Mouse (Mus musculus): ENCODE results near the gene Creb1. TPM values are rescaled to one million over a fixed set of nuclear protein-coding genes. Genes with fewer than 3 reads are reported as not detected.

The Creb1 gene
- polyA plus RNA-seq, 1 experiment from 2014 or later = 25.4 TPM

DNA sequence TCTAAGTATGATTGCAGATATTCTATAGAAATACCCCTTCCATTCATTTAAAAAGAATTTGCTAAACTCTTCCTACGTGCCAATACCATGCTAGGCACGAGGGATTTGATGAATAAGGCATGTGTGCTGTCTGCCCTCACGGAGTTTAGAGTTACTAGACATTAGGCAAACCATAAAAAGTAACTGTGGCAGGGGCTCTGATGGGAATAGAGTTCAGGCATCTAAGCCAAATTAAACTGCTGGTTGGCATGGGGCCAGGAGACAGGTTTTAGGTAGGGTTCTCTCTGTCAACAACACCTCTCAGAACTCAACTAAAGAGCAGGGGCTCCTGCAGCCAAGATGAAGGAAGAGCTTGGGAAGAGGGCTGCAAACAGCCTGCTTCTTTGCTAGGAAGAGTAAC, 10.7 kb upstream of the Creb1 start:
- H3K27me3 ChIP-seq (replicated peaks) = no peaks in the 10 kb centered on the region
- no peak for ATAC-seq (ENCODE audit: low FRiP score)
- no peak overlapping the region for H3K4me2 ChIP-seq
- no peaks in the 10 kb centered on the region for H3K9me3 ChIP-seq (replicated peaks)
- H3K9ac ChIP-seq (replicated peaks) = no peak overlapping the region
- H3K4me3 ChIP-seq (replicated peaks) = no peak overlapping the region
- no peaks in the 10 kb centered on the region for H3K4me1 ChIP-seq
- WGBS = 64% methylated on average over 3 of the region's 3 CpGs
- H3K27ac ChIP-seq (replicated peaks) = no peak overlapping the region
- H3K36me3 ChIP-seq = no peaks in the 10 kb centered on the region

DNA sequence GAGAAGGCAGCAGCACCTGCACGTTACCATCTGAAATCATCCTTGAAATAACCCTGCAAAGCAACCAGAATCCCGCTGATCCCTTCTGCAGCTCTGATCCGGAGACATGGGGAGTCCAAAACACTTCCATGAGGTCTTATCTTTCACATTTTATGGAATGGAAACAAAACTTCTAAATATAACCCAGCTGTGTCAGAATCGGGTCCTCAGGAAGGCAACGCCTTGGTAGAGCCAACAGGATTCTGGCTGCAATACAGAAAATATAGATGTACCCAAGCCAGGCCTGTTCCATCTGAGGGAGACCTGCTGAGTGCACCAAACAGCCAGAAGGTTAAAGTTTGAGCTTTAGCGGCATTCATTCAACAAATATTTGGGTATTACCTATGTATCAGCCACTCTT, 9.8 kb upstream of the Creb1 start:
- ATAC-seq (ENCODE audit: low FRiP score) = no peak
- WGBS = 92% methylated on average over 6 of the region's 6 CpGs

DNA sequence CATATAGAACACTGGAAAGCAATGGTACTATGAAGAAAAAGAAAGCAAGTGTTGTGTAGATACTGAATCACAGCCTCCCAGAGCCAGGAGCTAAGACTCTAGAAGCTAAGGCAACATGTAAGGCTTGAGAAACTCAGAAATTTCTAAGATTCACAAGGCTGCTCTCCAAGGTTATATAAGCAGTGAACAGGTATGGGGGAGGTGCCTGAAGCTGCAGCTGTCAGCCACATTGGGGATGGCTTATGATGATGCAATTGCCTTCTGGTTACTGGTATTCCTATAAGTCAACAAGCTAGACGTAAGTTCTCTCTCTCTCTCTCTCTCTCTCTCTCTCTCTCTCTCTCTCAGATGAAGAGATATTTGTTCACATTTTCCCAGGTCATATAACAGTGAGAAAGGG, 9.3 kb upstream of the Creb1 start:
- 88% methylated on average over 1 of the region's 1 CpGs for WGBS
- no peak overlapping the region for H3K9ac ChIP-seq (replicated peaks)

More for the DNA sequence above, 9.8 kb upstream of the Creb1 start:
- Histone ChIP-seq H3K4me3 (replicated peaks) (no peak overlapping the region), H3K27me3 (replicated peaks) (no peaks in the 10 kb centered on the region), H3K4me1 (no peaks in the 10 kb centered on the region), H3K9ac (replicated peaks) (no peak overlapping the region), H3K36me3 (no peaks in the 10 kb centered on the region), H3K27ac (replicated peaks) (no peak overlapping the region), H3K4me2 (no peak overlapping the region), H3K9me3 (replicated peaks) (no peaks in the 10 kb centered on the region)

DNA sequence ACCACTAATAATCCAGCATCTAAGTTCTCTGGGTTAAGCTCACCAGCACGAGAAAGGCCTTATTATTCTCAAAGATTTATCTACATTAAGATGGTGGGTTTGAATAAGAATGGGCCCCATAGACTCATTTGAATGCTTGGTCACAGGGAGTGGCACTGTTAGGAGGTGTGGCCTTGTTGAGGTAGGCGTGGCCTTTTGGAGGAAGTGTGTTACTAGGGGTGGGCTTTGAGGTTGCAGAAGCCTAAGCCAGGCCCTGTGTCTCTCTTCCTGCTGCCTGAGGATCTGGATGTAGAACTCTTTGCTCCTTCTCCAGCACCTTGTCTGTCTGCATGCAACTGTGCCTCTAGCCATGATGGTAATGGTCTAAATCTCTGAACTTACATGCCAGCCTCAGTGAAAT, 7.8 kb upstream of the Creb1 start:
- ATAC-seq (ENCODE audit: low FRiP score) = no peak
- H3K4me3 ChIP-seq (replicated peaks) = no peak overlapping the region
- 72% methylated on average over 2 of the region's 2 CpGs for WGBS
- H3K4me1 ChIP-seq = no peaks in the 10 kb centered on the region
- no peaks in the 10 kb centered on the region for H3K36me3 ChIP-seq
- no peaks in the 10 kb centered on the region for H3K9me3 ChIP-seq (replicated peaks)
- H3K9ac ChIP-seq (replicated peaks) = no peak overlapping the region
- H3K4me2 ChIP-seq = no peak overlapping the region
- no peak overlapping the region for H3K27ac ChIP-seq (replicated peaks)
- H3K27me3 ChIP-seq (replicated peaks) = no peaks in the 10 kb centered on the region

More for the DNA sequence above, 9.3 kb upstream of the Creb1 start:
- no peaks in the 10 kb centered on the region for H3K9me3 ChIP-seq (replicated peaks)
- no peak overlapping the region for H3K4me2 ChIP-seq
- no peak for ATAC-seq (ENCODE audit: low FRiP score)
- no peak overlapping the region for H3K4me3 ChIP-seq (replicated peaks)
- H3K36me3 ChIP-seq = no peaks in the 10 kb centered on the region
- H3K4me1 ChIP-seq = no peaks in the 10 kb centered on the region
- no peaks in the 10 kb centered on the region for H3K27me3 ChIP-seq (replicated peaks)
- H3K27ac ChIP-seq (replicated peaks) = no peak overlapping the region

DNA sequence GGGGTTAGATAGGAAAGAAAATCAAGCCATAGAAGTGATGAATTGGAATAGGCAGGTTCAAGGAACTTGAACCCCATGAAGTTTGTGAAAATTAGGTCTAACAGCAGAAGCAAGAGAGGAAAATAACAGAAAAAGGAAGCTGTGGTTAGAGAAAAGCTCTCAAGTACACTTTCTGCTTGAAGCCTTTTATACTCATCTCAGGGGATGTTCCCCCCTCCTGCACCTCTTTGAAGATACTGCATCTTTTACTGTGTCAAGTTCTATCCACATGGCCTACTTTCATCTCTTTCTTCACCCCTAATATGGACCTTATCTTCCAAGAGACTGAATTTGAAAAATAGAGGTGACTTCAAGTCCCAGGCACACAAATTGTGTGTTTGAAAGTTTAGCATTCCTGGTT, 4.8 kb upstream of the Creb1 start:
- H3K27ac ChIP-seq (replicated peaks) = no peak overlapping the region
- no peaks in the 10 kb centered on the region for H3K9me3 ChIP-seq (replicated peaks)
- H3K27me3 ChIP-seq (replicated peaks) = no peaks in the 10 kb centered on the region
- no peak overlapping the region for H3K9ac ChIP-seq (replicated peaks)
- no peak overlapping the region for H3K4me2 ChIP-seq
- peaks cover 13% of the 10 kb centered on the region for H3K4me1 ChIP-seq
- no peak for ATAC-seq (ENCODE audit: low FRiP score)
- no peaks in the 10 kb centered on the region for H3K36me3 ChIP-seq
- H3K4me3 ChIP-seq (replicated peaks) = no peak overlapping the region

DNA sequence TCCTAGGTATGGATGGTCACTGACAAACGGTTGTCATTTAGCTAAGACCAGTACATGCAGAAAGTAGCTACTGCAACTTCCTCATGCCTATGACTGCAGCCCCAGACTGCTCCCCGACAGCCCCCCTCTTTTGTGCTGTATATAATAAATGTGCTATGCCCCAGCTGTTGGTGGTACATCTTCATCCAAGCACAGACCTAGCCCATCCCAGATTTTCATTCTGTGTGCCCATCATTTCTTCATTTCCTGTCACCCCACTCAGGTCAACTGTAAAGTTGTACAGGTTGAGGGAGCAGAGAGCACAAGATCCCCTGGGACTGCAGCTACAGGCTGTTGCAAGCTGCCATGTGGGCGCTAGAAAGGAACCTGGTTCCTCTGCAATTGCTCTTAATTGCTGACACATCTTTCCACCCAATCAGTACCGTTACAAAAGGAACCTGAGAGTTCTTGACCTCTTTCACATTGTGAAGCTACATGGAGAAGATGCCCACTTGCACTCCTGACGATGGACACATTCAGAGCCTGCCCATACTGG, 2.6 kb upstream of the Creb1 start:
- Histone ChIP-seq H3K9me3 (replicated peaks) (no peaks in the 10 kb centered on the region), H3K4me3 (replicated peaks) (no peak overlapping the region), H3K4me1 (peaks cover 20% of the 10 kb centered on the region), H3K9ac (replicated peaks) (no peak overlapping the region), H3K27ac (replicated peaks) (no peak overlapping the region), H3K4me2 (no peak overlapping the region), H3K36me3 (no peaks in the 10 kb centered on the region), H3K27me3 (replicated peaks) (no peaks in the 10 kb centered on the region)
- WGBS = 89% methylated on average over 5 of the region's 5 CpGs
- ATAC-seq (ENCODE audit: low FRiP score) = no peak

DNA sequence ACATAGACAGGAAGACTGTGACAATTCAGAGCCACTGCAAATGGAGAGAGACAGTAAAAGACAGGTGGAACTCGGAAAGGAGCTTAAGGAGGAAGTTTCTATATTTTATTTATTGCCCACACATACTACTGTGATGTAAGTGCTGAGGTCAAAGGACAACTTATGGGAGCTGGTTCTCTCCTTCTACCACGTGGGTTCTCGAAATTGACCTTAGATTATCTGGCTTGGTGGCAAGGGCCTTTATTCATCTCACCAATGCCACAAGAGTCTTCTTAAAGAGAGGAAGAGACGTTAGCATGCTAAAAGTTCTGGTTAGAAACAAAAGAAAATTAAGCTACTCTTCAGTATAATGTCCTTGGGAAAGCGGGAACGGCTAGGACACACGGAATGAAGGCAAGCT, 897 bp upstream of the Creb1 start:
- peak overlapping the region; percentile 75 for H3K9ac ChIP-seq (replicated peaks)
- WGBS = 19% methylated on average over 7 of the region's 7 CpGs
- H3K36me3 ChIP-seq = no peaks in the 10 kb centered on the region
- peak overlapping the region; percentile 89 for H3K4me3 ChIP-seq (replicated peaks)
- ATAC-seq (ENCODE audit: low FRiP score) = no peak
- H3K4me2 ChIP-seq = peak overlapping the region; percentile 93
- H3K27ac ChIP-seq (replicated peaks) = peak overlapping the region; percentile 100
- no peaks in the 10 kb centered on the region for H3K9me3 ChIP-seq (replicated peaks)
- peaks cover 31% of the 10 kb centered on the region for H3K4me1 ChIP-seq
- H3K27me3 ChIP-seq (replicated peaks) = no peaks in the 10 kb centered on the region

DNA sequence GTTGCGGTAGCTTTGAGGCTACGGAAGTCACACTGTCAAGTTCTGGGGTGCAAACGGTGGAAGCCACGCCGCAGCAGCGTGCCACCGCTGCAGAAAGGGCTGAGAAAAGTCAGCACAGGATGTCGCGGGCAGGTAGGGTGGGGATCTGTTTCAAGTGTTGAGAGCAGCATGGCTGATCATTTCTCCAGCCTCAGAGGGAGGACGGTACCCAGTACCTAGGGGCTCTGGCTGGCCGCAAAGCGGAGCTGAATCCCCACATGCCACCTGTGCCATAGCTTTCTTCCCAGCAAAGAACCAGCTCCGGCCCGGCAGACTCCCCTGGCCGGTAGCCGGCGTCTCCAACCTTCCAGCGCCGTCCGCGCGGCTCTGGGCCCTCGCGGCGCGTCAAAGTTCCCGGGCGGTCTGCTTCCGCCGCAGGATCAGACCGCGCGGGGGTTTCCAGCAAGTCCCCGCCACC, 350 bp upstream of the Creb1 start:
- H3K27ac ChIP-seq (replicated peaks) = peak overlapping the region; percentile 100
- ATAC-seq (ENCODE audit: low FRiP score) = peak; percentile 71
- peak overlapping the region; percentile 93 for H3K4me2 ChIP-seq
- peak overlapping the region; percentile 89 for H3K4me3 ChIP-seq (replicated peaks)
- H3K9me3 ChIP-seq (replicated peaks) = no peaks in the 10 kb centered on the region
- under 1% methylated on average over 34 of the region's 34 CpGs for WGBS
- peak overlapping the region; percentile 75 for H3K9ac ChIP-seq (replicated peaks)
- H3K36me3 ChIP-seq = no peaks in the 10 kb centered on the region
- no peaks in the 10 kb centered on the region for H3K27me3 ChIP-seq (replicated peaks)
- peaks cover 31% of the 10 kb centered on the region for H3K4me1 ChIP-seq

DNA sequence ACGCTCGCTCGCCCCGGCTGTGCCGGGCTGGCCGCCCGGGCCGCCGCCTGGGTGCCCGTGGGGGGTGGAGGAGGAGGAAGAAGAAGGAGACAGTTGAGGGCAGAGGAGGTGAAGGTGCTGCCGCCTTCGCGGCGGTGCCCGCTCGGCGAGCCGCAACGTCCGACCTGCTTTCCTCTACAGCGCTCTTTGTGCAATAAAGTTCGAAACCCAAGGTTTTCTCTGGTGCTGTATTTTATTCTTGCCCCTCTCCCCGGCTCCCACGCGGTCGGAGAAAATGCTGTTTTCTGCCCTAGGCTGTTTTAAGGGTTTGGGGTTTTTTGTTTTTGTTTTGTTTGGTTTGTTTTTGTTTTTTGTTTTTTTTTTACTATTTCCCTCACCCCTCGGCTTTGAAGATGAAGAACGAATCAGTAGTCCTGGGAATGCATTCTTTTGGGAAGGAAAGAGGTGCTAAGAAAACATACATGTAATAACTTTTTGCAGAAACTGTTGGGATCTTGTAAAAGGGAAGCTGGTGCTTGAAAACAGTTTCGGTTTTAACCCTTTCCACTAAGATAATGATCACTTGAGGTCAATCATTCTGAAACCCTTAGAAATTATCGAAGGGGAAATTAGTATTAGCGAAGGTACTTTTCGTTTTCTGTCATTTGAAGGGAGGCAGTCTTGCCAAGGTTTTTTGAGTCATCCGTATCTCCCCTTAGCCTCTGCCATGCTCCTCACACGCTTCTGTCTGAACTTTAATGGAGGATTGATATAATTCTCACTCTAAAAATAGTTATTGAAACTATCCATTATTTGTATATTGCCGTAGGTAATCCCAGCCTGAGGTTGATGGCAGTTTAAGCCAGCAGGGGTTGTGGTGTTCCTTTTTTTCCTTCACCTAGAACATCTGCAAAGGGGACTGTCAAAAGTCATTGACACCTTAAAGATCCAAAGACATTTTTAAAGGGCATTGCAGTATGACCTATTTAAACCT, 1.3 kb downstream of the Creb1 start:
- H3K27ac ChIP-seq (replicated peaks) = peak overlapping the region; percentile 100
- peak overlapping the region; percentile 95 for H3K9ac ChIP-seq (replicated peaks)
- H3K36me3 ChIP-seq = no peaks in the 10 kb centered on the region
- no peaks in the 10 kb centered on the region for H3K9me3 ChIP-seq (replicated peaks)
- peak overlapping the region; percentile 68 for H3K4me2 ChIP-seq
- peak overlapping the region; percentile 89 for H3K4me3 ChIP-seq (replicated peaks)
- peaks cover 36% of the 10 kb centered on the region for H3K4me1 ChIP-seq
- no peaks in the 10 kb centered on the region for H3K27me3 ChIP-seq (replicated peaks)
- under 1% methylated on average over 35 of the region's 35 CpGs for WGBS
- ATAC-seq (ENCODE audit: low FRiP score) = no peak

DNA sequence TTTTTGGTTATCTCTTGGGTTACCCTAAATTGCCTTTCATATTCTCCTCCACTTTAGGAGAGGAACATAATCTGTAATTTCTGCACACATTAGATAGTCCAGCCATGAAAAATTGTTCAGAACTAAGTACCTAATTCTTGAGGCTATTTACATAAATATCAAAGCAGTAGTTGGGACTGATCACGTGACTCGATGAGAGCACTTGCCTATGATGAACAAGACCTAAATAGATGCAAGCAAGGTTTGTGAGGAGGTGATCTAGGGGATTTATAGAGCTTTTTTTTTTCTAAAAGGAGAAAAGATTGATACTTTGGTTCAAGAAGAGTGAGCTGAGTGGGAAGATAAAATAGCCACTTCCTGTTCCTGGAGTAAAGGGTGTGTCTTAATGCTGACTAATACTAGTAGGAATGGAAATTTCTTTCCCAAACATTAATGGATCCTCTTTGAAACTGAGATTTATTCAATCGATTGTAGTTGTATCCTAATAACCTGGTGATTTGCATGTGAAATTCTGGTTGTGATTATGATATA, 6.5 kb downstream of the Creb1 start:
- no peak overlapping the region for H3K4me2 ChIP-seq
- no peak for ATAC-seq (ENCODE audit: low FRiP score)
- H3K9ac ChIP-seq (replicated peaks) = no peak overlapping the region
- WGBS = 94% methylated on average over 3 of the region's 3 CpGs
- no peaks in the 10 kb centered on the region for H3K9me3 ChIP-seq (replicated peaks)
- no peaks in the 10 kb centered on the region for H3K27me3 ChIP-seq (replicated peaks)
- no peak overlapping the region for H3K4me3 ChIP-seq (replicated peaks)
- peaks cover 23% of the 10 kb centered on the region for H3K4me1 ChIP-seq
- H3K27ac ChIP-seq (replicated peaks) = no peak overlapping the region
- H3K36me3 ChIP-seq = no peaks in the 10 kb centered on the region

DNA sequence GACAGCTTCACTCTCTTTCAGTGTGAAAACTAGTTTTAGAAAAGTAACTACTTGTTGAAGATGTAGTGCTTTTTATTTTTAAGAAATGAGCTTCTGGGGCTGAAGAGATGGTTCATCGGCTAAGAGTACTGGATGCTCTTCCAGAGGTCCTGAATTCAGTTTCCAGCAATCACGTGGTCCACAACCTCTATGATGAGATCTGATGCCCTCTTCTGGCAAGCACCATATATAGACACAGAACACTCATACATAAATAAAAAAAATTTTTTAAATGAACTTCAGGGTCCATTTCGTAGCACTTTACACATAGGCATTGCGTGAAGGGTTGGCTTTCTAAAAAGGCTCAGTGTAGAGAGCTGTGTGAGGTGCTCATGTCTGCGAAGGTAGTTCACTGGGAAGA, 11.3 kb downstream of the Creb1 start:
- no peak overlapping the region for H3K27ac ChIP-seq (replicated peaks)
- no peak overlapping the region for H3K4me2 ChIP-seq
- ATAC-seq (ENCODE audit: low FRiP score) = no peak
- no peaks in the 10 kb centered on the region for H3K4me1 ChIP-seq
- no peak overlapping the region for H3K9ac ChIP-seq (replicated peaks)
- H3K9me3 ChIP-seq (replicated peaks) = no peaks in the 10 kb centered on the region
- no peaks in the 10 kb centered on the region for H3K27me3 ChIP-seq (replicated peaks)
- H3K36me3 ChIP-seq = no peaks in the 10 kb centered on the region
- 85% methylated on average over 5 of the region's 5 CpGs for WGBS
- H3K4me3 ChIP-seq (replicated peaks) = no peak overlapping the region

DNA sequence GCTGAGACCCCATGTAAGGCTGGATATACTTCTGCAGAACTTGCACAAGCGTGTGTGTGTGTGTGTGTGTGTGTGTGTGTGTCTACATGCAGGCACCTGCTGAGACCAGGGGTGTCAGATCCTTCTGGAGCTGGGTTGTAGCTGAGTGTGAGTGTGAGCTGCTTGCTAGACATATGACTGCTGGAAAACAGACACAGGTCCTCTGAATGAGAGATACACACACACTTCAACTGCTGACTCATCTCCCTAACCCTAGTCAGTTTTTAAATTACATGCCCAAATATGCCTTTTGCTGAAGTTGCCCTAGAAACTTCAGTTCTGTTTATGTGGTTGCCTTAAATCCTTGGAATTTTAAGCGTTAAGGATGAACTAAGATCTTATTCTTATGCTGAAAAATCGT, 13.6 kb downstream of the Creb1 start:
- Histone ChIP-seq H3K4me3 (replicated peaks) (no peak overlapping the region), H3K9ac (replicated peaks) (no peak overlapping the region), H3K9me3 (replicated peaks) (no peaks in the 10 kb centered on the region), H3K27ac (replicated peaks) (no peak overlapping the region), H3K36me3 (no peaks in the 10 kb centered on the region), H3K27me3 (replicated peaks) (no peaks in the 10 kb centered on the region), H3K4me2 (no peak overlapping the region), H3K4me1 (no peaks in the 10 kb centered on the region; the same call in 1 of the 2 replicates)
- 91% methylated on average over 3 of the region's 3 CpGs for WGBS
- no peak for ATAC-seq (ENCODE audit: low FRiP score)
